Mouse (Mus musculus) liver, embryonic 15.5 days (tissue): ENCODE measurements around the gene Dtl. TPM values are rescaled to one million over a fixed set of nuclear protein-coding genes. Genes with fewer than 3 reads are reported as not detected.
"Not testable (repeated sequence)": the region's sequence is repeated elsewhere in the genome, so short reads cannot be mapped to it uniquely, and the experiment has no call there.

Source experiments
- ATAC-seq: fragments of 200-750 bp; cut with Nextera tagmentation; 2 replicates; pipeline ENCODE4 v1.8.0; 2017; ENCODE audit warnings: moderate number of reproducible peaks, mild to moderate bottlenecking, moderate library complexity; ENCODE audit not compliant: insufficient read depth
- H3K27ac ChIP-seq: fragments of 300-500 bp; sonication (generic); replicated peaks from 2 replicates; pipeline ENCODE4 v1.5.1; 2015; ENCODE audit warnings: mild to moderate bottlenecking, inconsistent platforms
- H3K27me3 ChIP-seq: fragments of 300-500 bp; sonication (generic); 2 replicates; pipeline ENCODE4 v1.6.1; 2015; ENCODE audit warnings: mild to moderate bottlenecking, inconsistent platforms
- H3K36me3 ChIP-seq: fragments of 300-500 bp; sonication (generic); replicated peaks from 2 replicates; pipeline ENCODE4 v1.6.1; 2015; ENCODE audit warnings: moderate library complexity, mild to moderate bottlenecking, inconsistent platforms
- H3K4me1 ChIP-seq: fragments of 300-500 bp; sonication (generic); replicated peaks from 2 replicates; pipeline ENCODE4 v1.6.1; 2015; ENCODE audit warnings: inconsistent platforms
- H3K4me2 ChIP-seq: fragments of 300-500 bp; sonication (generic); 2 replicates; pipeline ENCODE4 v1.6.1; 2015; ENCODE audit warnings: moderate library complexity, mild to moderate bottlenecking, inconsistent platforms
- H3K4me3 ChIP-seq: fragments of 300-500 bp; sonication (generic); replicated peaks from 2 replicates; pipeline ENCODE4 v1.5.1; 2015; ENCODE audit warnings: mild to moderate bottlenecking, inconsistent platforms
- H3K9ac ChIP-seq: fragments of 300-500 bp; sonication (generic); 2 replicates; pipeline ENCODE4 v1.6.1; 2015; ENCODE audit warnings: moderate library complexity, mild to moderate bottlenecking, inconsistent platforms
- H3K9me3 ChIP-seq: fragments of 300-500 bp; sonication (generic); replicated peaks from 2 replicates; pipeline ENCODE4 v1.6.1; 2016; ENCODE audit warnings: inconsistent platforms
- WGBS: fragments of 180-500 bp; shearing (Covaris S2); methylation state at CpG from one replicate; pipeline ENCODE4 v1.1.7; 2015; ENCODE audit warnings: mixed read lengths; ENCODE audit not compliant: insufficient replicate concordance; 5-methylcytosine and 5-hydroxymethylcytosine counted together
- polyA plus RNA-seq: library from polyadenylated mRNA; unstranded; fragments of >200 nt; fragmentation: Nextera tagmentation; extraction: Ambion mirVana; gene quantifications from 2 replicates; pipeline ENCODE4 v1.2.1, GENCODE M21; 2015

The Dtl gene
- polyA plus RNA-seq, 1 experiment from 2014 or later: 29.5 TPM

- no peak overlapping the region for H3K4me3 ChIP-seq
- H3K9me3 ChIP-seq: no peaks in the 10 kb centered on the region
- 59% methylated on average over 4 of the region's 4 CpGs for WGBS
These were observed 55.8 kb downstream of the Dtl start for GRCm38 (mm10) chr1:191519329-191520066.

GRCm38 (mm10) chr1:191518911-191519310, 56.4 kb downstream of the Dtl start:
- H3K9me3 ChIP-seq: no peaks in the 10 kb centered on the region
- peaks cover 24% of the 10 kb centered on the region for H3K4me1 ChIP-seq
- no peak overlapping the region for H3K9ac ChIP-seq
- H3K4me2 ChIP-seq: no peak overlapping the region
- no peak overlapping the region for H3K4me3 ChIP-seq
- no peak overlapping the region for H3K27ac ChIP-seq
- H3K27me3 ChIP-seq: no peaks in the 10 kb centered on the region
- WGBS: 67% methylated on average over 4 of the region's 4 CpGs
- no peak for ATAC-seq
- no peaks in the 10 kb centered on the region for H3K36me3 ChIP-seq

More at GRCm38 (mm10) chr1:191519329-191520066, 55.8 kb downstream of the Dtl start:
- H3K27me3 ChIP-seq: no peaks in the 10 kb centered on the region
- no peak overlapping the region for H3K27ac ChIP-seq
- H3K4me1 ChIP-seq: peaks cover 24% of the 10 kb centered on the region
- no peaks in the 10 kb centered on the region for H3K36me3 ChIP-seq
- no peak overlapping the region for H3K9ac ChIP-seq
- H3K4me2 ChIP-seq: no peak overlapping the region
- ATAC-seq: no peak

- H3K4me2 ChIP-seq: no peak overlapping the region; the same call in 1 of the 2 replicates
- ATAC-seq: peak; percentile 88
These were observed 57.4 kb downstream of the Dtl start for GRCm38 (mm10) chr1:191517969-191518368.

GRCm38 (mm10) chr1:191517056-191517455, 58.3 kb downstream of the Dtl start:
- peaks cover 24% of the 10 kb centered on the region for H3K4me1 ChIP-seq
- H3K9me3 ChIP-seq: no peaks in the 10 kb centered on the region
- no peak overlapping the region for H3K4me2 ChIP-seq
- ATAC-seq: no peak
- no peak overlapping the region for H3K4me3 ChIP-seq
- H3K9ac ChIP-seq: no peak overlapping the region
- WGBS: 83% methylated on average over 3 of the region's 3 CpGs
- H3K27ac ChIP-seq: no peak overlapping the region
- no peaks in the 10 kb centered on the region for H3K36me3 ChIP-seq
- no peaks in the 10 kb centered on the region for H3K27me3 ChIP-seq

More at GRCm38 (mm10) chr1:191517969-191518368, 57.4 kb downstream of the Dtl start:
- WGBS: 28% methylated on average over 5 of the region's 5 CpGs
- Histone ChIP-seq H3K4me3 (no peak overlapping the region), H3K9ac (no peak overlapping the region), H3K27ac (no peak overlapping the region), H3K9me3 (no peaks in the 10 kb centered on the region), H3K36me3 (no peaks in the 10 kb centered on the region), H3K27me3 (no peaks in the 10 kb centered on the region), H3K4me1 (peaks cover 24% of the 10 kb centered on the region)

GRCm38 (mm10) chr1:191516351-191516750, 59.0 kb downstream of the Dtl start:
- not testable (repeated sequence) for H3K27ac ChIP-seq, H3K4me3 ChIP-seq, H3K36me3 ChIP-seq, H3K9ac ChIP-seq, H3K9me3 ChIP-seq, ATAC-seq, H3K4me2 ChIP-seq, H3K27me3 ChIP-seq
- peaks cover 24% of the 10 kb centered on the region for H3K4me1 ChIP-seq
- WGBS: 63% methylated on average over 2 of the region's 2 CpGs

- no peak overlapping the region for H3K9ac ChIP-seq
- WGBS: 74% methylated on average over 4 of the region's 4 CpGs
- H3K9me3 ChIP-seq: no peaks in the 10 kb centered on the region
- H3K27me3 ChIP-seq: no peaks in the 10 kb centered on the region
- no peak overlapping the region for H3K4me2 ChIP-seq
- H3K4me3 ChIP-seq: no peak overlapping the region
- H3K4me1 ChIP-seq: peaks cover 10% of the 10 kb centered on the region
- H3K36me3 ChIP-seq: no peaks in the 10 kb centered on the region
- no peak overlapping the region for H3K27ac ChIP-seq
- no peak for ATAC-seq
These were observed 62.1 kb downstream of the Dtl start for GRCm38 (mm10) chr1:191513195-191513594.

GRCm38 (mm10) chr1:191512383-191512782, 63.0 kb downstream of the Dtl start:
- no peak overlapping the region for H3K27ac ChIP-seq
- no peak overlapping the region for H3K4me2 ChIP-seq
- H3K9me3 ChIP-seq: no peaks in the 10 kb centered on the region
- H3K4me3 ChIP-seq: no peak overlapping the region
- H3K36me3 ChIP-seq: no peaks in the 10 kb centered on the region
- H3K9ac ChIP-seq: no peak overlapping the region
- 56% methylated on average over 4 of the region's 4 CpGs for WGBS
- no peaks in the 10 kb centered on the region for H3K27me3 ChIP-seq
- ATAC-seq: no peak
- peaks cover 2% of the 10 kb centered on the region for H3K4me1 ChIP-seq

GRCm38 (mm10) chr1:191511503-191511902, 63.8 kb downstream of the Dtl start:
- no peak overlapping the region for H3K27ac ChIP-seq
- 75% methylated on average over 8 of the region's 8 CpGs for WGBS
- no peaks in the 10 kb centered on the region for H3K4me1 ChIP-seq
- no peaks in the 10 kb centered on the region for H3K36me3 ChIP-seq
- no peak for ATAC-seq
- no peak overlapping the region for H3K4me3 ChIP-seq
- no peak overlapping the region for H3K9ac ChIP-seq
- no peaks in the 10 kb centered on the region for H3K27me3 ChIP-seq
- H3K4me2 ChIP-seq: no peak overlapping the region
- no peaks in the 10 kb centered on the region for H3K9me3 ChIP-seq

- 60% methylated on average over 3 of the region's 3 CpGs for WGBS
- H3K4me1 ChIP-seq: no peaks in the 10 kb centered on the region
- H3K4me2 ChIP-seq: no peak overlapping the region
- H3K4me3 ChIP-seq: no peak overlapping the region
- H3K9me3 ChIP-seq: no peaks in the 10 kb centered on the region
- H3K36me3 ChIP-seq: no peaks in the 10 kb centered on the region
- H3K27ac ChIP-seq: no peak overlapping the region
- H3K9ac ChIP-seq: no peak overlapping the region
- no peak for ATAC-seq
- H3K27me3 ChIP-seq: no peaks in the 10 kb centered on the region
These were observed 65.5 kb downstream of the Dtl start for GRCm38 (mm10) chr1:191509865-191510264.

- no peak for ATAC-seq
- H3K4me3 ChIP-seq: no peak overlapping the region
- H3K4me1 ChIP-seq: no peaks in the 10 kb centered on the region
- no peaks in the 10 kb centered on the region for H3K27me3 ChIP-seq
- H3K36me3 ChIP-seq: no peaks in the 10 kb centered on the region
- H3K27ac ChIP-seq: no peak overlapping the region
- no peaks in the 10 kb centered on the region for H3K9me3 ChIP-seq
- WGBS: 75% methylated on average over 6 of the region's 6 CpGs
- no peak overlapping the region for H3K4me2 ChIP-seq
- H3K9ac ChIP-seq: no peak overlapping the region
These were observed 66.2 kb downstream of the Dtl start for GRCm38 (mm10) chr1:191509131-191509530.

GRCm38 (mm10) chr1:191506791-191507190, 68.6 kb downstream of the Dtl start:
- ATAC-seq: no peak
- Histone ChIP-seq H3K4me3 (no peak overlapping the region), H3K9ac (no peak overlapping the region), H3K27ac (no peak overlapping the region), H3K9me3 (no peaks in the 10 kb centered on the region), H3K27me3 (no peaks in the 10 kb centered on the region), H3K4me2 (no peak overlapping the region), H3K36me3 (no peaks in the 10 kb centered on the region), H3K4me1 (no peaks in the 10 kb centered on the region)
- 20% methylated on average over 1 of the region's 1 CpGs for WGBS

- Histone ChIP-seq H3K4me3 (no peak overlapping the region), H3K9ac (no peak overlapping the region), H3K4me1 (peaks cover 8% of the 10 kb centered on the region), H3K36me3 (no peaks in the 10 kb centered on the region), H3K4me2 (no peak overlapping the region), H3K27me3 (no peaks in the 10 kb centered on the region), H3K27ac (no peak overlapping the region), H3K9me3 (no peaks in the 10 kb centered on the region)
- no peak for ATAC-seq
- WGBS: 78% methylated on average over 6 of the region's 6 CpGs
These were observed 75.7 kb downstream of the Dtl start for GRCm38 (mm10) chr1:191499666-191500065.
